Mouse (Mus musculus) limb, embryonic 11.5 days (tissue): ENCODE results near the gene Defb30. TPM values are rescaled to one million over a fixed set of nuclear protein-coding genes. Genes with fewer than 3 reads are reported as not detected.

Source experiments
- ATAC-seq: fragments of 200-750 bp; cut with Nextera tagmentation; 2 replicates; pipeline ENCODE4 v1.8.0; 2017; ENCODE audit warnings: low read depth; ENCODE audit not compliant: insufficient number of reproducible peaks, low FRiP score, low TSS enrichment
- DNase-seq: peaks from one replicate; pipeline ENCODE4 v3.0.0-alpha.2; 2015; ENCODE audit warnings: low spot score
- H3K27ac ChIP-seq: fragments of 300-500 bp; sonication (generic); replicated peaks from 2 replicates; pipeline ENCODE4 v1.5.1; 2014; ENCODE audit warnings: low read depth, mild to moderate bottlenecking, low read length
- H3K27me3 ChIP-seq: fragments of 300-500 bp; sonication (generic); 2 replicates; pipeline ENCODE4 v1.6.1; 2014; ENCODE audit warnings: mild to moderate bottlenecking, low read length, mixed read lengths; ENCODE audit not compliant: control insufficient read depth, insufficient read depth
- H3K36me3 ChIP-seq: fragments of 300-500 bp; sonication (generic); 2 replicates; pipeline ENCODE4 v1.6.1; 2014; ENCODE audit warnings: mild to moderate bottlenecking, low read length, moderate library complexity, mixed read lengths; ENCODE audit not compliant: control insufficient read depth, insufficient read depth
- H3K4me1 ChIP-seq: fragments of 300-500 bp; sonication (generic); 2 replicates; pipeline ENCODE4 v1.6.1; 2014; ENCODE audit warnings: low read length, mixed read lengths; ENCODE audit not compliant: control insufficient read depth, insufficient read depth
- H3K4me2 ChIP-seq: fragments of 300-500 bp; sonication (generic); 2 replicates; pipeline ENCODE4 v1.6.1; 2014; ENCODE audit warnings: low read depth, mild to moderate bottlenecking, moderate library complexity; ENCODE audit not compliant: severe bottlenecking
- H3K4me3 ChIP-seq: fragments of 300-500 bp; sonication (generic); 2 replicates; pipeline ENCODE4 v1.5.1; 2014; ENCODE audit warnings: low read depth, low read length
- H3K9ac ChIP-seq: fragments of 300-500 bp; sonication (generic); 2 replicates; pipeline ENCODE4 v1.6.1; 2014; ENCODE audit warnings: mild to moderate bottlenecking, low read length
- H3K9me3 ChIP-seq: fragments of 300-500 bp; sonication (generic); 2 replicates; pipeline ENCODE4 v1.6.1; 2016; ENCODE audit warnings: low read length; ENCODE audit not compliant: control insufficient read depth
- WGBS: fragments of 180-500 bp; shearing (Covaris S2); extraction: QIAGEN DNeasy Blood & Tissue Kit; methylation state at CpG from one replicate; pipeline ENCODE4 v1.1.7; 2014; 5-methylcytosine and 5-hydroxymethylcytosine counted together
- polyA plus RNA-seq: library from polyadenylated mRNA; unstranded; fragments of >200 nt; fragmentation: Nextera tagmentation; extraction: Ambion mirVana; gene quantifications from 2 replicates; pipeline ENCODE4 v1.2.1, GENCODE M21; 2014

Gene Defb30
- polyA plus RNA-seq, 1 experiment from 2014 or later: not detected

- no peak overlapping the region for H3K4me2 ChIP-seq
- ATAC-seq: no peak
- no peaks in the 10 kb centered on the region for H3K9me3 ChIP-seq
- H3K27me3 ChIP-seq: no peaks in the 10 kb centered on the region
- no peak overlapping the region for H3K27ac ChIP-seq
- no peak for DNase-seq
- no peaks in the 10 kb centered on the region for H3K4me1 ChIP-seq
- no peaks in the 10 kb centered on the region for H3K36me3 ChIP-seq
- H3K4me3 ChIP-seq: no peak overlapping the region
- WGBS: 55% methylated on average over 6 of the region's 6 CpGs
- no peak overlapping the region for H3K9ac ChIP-seq
Measured at GRCm38 (mm10) chr14:63020524-63021156, 29.1 kb downstream of the Defb30 start.

- Histone ChIP-seq H3K4me3 (no peak overlapping the region), H3K4me1 (no peaks in the 10 kb centered on the region)
- 91% methylated on average over 4 of the region's 4 CpGs for WGBS
Measured at GRCm38 (mm10) chr14:63014667-63015066, 35.1 kb downstream of the Defb30 start.

GRCm38 (mm10) chr14:63013082-63013481, 36.7 kb downstream of the Defb30 start:
- WGBS: 85% methylated on average over 4 of the region's 4 CpGs

More at GRCm38 (mm10) chr14:63014667-63015066, 35.1 kb downstream of the Defb30 start:
- Histone ChIP-seq H3K36me3 (no peaks in the 10 kb centered on the region), H3K27ac (no peak overlapping the region), H3K9ac (no peak overlapping the region), H3K4me2 (no peak overlapping the region), H3K9me3 (no peaks in the 10 kb centered on the region), H3K27me3 (no peaks in the 10 kb centered on the region)
- no peak for ATAC-seq
- no peak for DNase-seq

GRCm38 (mm10) chr14:63011471-63011870, 38.3 kb downstream of the Defb30 start, which contains the start of gene Defb43:
TSS of gene Defb43 (plus strand) at chr14:63011771.
- WGBS: 97% methylated on average over 5 of the region's 5 CpGs
- DNase-seq: no peak
- Histone ChIP-seq H3K27me3 (no peaks in the 10 kb centered on the region), H3K36me3 (no peaks in the 10 kb centered on the region), H3K4me1 (no peaks in the 10 kb centered on the region), H3K27ac (no peak within 1 kb of the TSS), H3K9ac (no peak within 1 kb of the TSS), H3K9me3 (no peaks in the 10 kb centered on the region), H3K4me2 (no peak within 1 kb of the TSS), H3K4me3 (no peak within 1 kb of the TSS)
- ATAC-seq: no peak

More at GRCm38 (mm10) chr14:63013082-63013481, 36.7 kb downstream of the Defb30 start:
- Histone ChIP-seq H3K4me2 (no peak overlapping the region), H3K4me3 (no peak overlapping the region), H3K27ac (no peak overlapping the region), H3K9ac (no peak overlapping the region), H3K36me3 (no peaks in the 10 kb centered on the region), H3K9me3 (no peaks in the 10 kb centered on the region), H3K4me1 (no peaks in the 10 kb centered on the region), H3K27me3 (no peaks in the 10 kb centered on the region)
- ATAC-seq (no peak), DNase-seq (no peak)

GRCm38 (mm10) chr14:63002588-63002987, 47.2 kb downstream of the Defb30 start:
- H3K36me3 ChIP-seq: no peaks in the 10 kb centered on the region
- no peak overlapping the region for H3K9ac ChIP-seq
- H3K9me3 ChIP-seq: no peaks in the 10 kb centered on the region
- 77% methylated on average over 2 of the region's 2 CpGs for WGBS
- no peaks in the 10 kb centered on the region for H3K4me1 ChIP-seq
- H3K27me3 ChIP-seq: no peaks in the 10 kb centered on the region
- no peak overlapping the region for H3K4me3 ChIP-seq
- H3K4me2 ChIP-seq: no peak overlapping the region
- DNase-seq (no peak), ATAC-seq (no peak)
- no peak overlapping the region for H3K27ac ChIP-seq

GRCm38 (mm10) chr14:62998977-62999376, 50.8 kb downstream of the Defb30 start:
- Histone ChIP-seq H3K4me1 (no peaks in the 10 kb centered on the region), H3K4me3 (no peak overlapping the region), H3K9me3 (no peaks in the 10 kb centered on the region), H3K27me3 (no peaks in the 10 kb centered on the region), H3K27ac (no peak overlapping the region), H3K36me3 (no peaks in the 10 kb centered on the region), H3K4me2 (no peak overlapping the region), H3K9ac (no peak overlapping the region)
- ATAC-seq (no peak), DNase-seq (no peak)
- 85% methylated on average over 4 of the region's 4 CpGs for WGBS

- Histone ChIP-seq H3K36me3 (no peaks in the 10 kb centered on the region), H3K27ac (no peak within 1 kb of the TSS), H3K4me2 (no peak within 1 kb of the TSS), H3K9me3 (no peaks in the 10 kb centered on the region), H3K4me3 (no peak within 1 kb of the TSS), H3K9ac (no peak within 1 kb of the TSS), H3K27me3 (no peaks in the 10 kb centered on the region), H3K4me1 (no peaks in the 10 kb centered on the region)
- WGBS: 79% methylated on average over 8 of the region's 8 CpGs
- DNase-seq: no peak
- ATAC-seq: no peak
Measured at GRCm38 (mm10) chr14:62997777-62998176, 52.0 kb downstream of the Defb30 start, which contains the start of gene Defb47. TSS of gene Defb47 (plus strand) at chr14:62998077.

- 85% methylated on average over 7 of the region's 7 CpGs for WGBS
- Histone ChIP-seq H3K27ac (no peak overlapping the region), H3K4me2 (no peak overlapping the region), H3K27me3 (no peaks in the 10 kb centered on the region), H3K36me3 (no peaks in the 10 kb centered on the region), H3K9me3 (no peaks in the 10 kb centered on the region), H3K4me1 (no peaks in the 10 kb centered on the region), H3K4me3 (no peak overlapping the region), H3K9ac (no peak overlapping the region)
- DNase-seq (peak; percentile 10), ATAC-seq (no peak)
Measured at GRCm38 (mm10) chr14:62991849-62992510, 57.8 kb downstream of the Defb30 start.
